Mouse (Mus musculus) C2C12 (cell line): ENCODE measurements around the gene Arhgef10l.

Experiments used
- CEBPB ChIP-seq: IDR thresholded peaks from one replicate; pipeline ENCODE4 v1.6.1; 2011; ENCODE audit warnings: low read depth, mild to moderate bottlenecking, control low read depth, moderate library complexity
- CTCF ChIP-seq: IDR thresholded peaks from one replicate; pipeline ENCODE4 v1.5.1; 2011; ENCODE audit not compliant: control insufficient read depth, insufficient read depth, insufficient read length
- FOSL1 ChIP-seq: IDR thresholded peaks from one replicate; pipeline ENCODE4 v1.8.0; 2011; ENCODE audit warnings: mild to moderate bottlenecking, low read length; ENCODE audit not compliant: poor library complexity, insufficient read depth, severe bottlenecking
- MAX ChIP-seq: IDR thresholded peaks from one replicate; pipeline ENCODE4 v1.6.1; 2011; ENCODE audit warnings: mild to moderate bottlenecking, control low read depth
- MYOG ChIP-seq: IDR thresholded peaks from one replicate; pipeline ENCODE4 v1.6.1; 2011; ENCODE audit not compliant: control insufficient read depth, insufficient read length; ENCODE audit errors: extremely low read depth
- USF1 ChIP-seq: IDR thresholded peaks from one replicate; pipeline ENCODE4 v1.6.1; 2011; ENCODE audit warnings: low read depth, mild to moderate bottlenecking, control low read depth, moderate library complexity

DNA sequence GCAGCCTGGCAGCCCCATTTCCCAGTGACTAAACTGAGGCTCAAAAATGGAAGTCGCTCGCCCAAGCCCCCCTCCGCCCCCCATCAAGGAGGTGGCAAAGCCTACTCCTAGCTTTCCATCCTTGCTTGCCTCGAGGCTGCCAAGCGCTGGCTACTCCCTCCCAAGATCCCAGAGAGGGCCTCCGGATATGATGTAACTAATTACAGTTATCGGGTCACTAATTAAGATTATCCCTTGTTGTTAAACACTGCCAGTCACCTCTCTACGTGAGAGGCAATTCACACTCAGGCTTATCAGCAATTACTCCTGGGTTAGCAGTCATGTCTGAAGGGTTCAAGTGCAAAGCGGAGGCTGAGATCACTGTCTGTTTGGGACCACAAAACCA is 16.6 kb downstream of the Arhgef10l start:
- TF ChIP-seq CTCF, result no peak
- no peak for TF ChIP-seq MAX
- no peak for TF ChIP-seq MYOG
- TF ChIP-seq CEBPB, result no peak
- no peak for TF ChIP-seq USF1
- TF ChIP-seq FOSL1, result no peak
